In genomic region chr11:116549273-116550038, GRCm38 (mm10) we compare ENCODE assay signal across 17 mouse cellular contexts. TPM values are rescaled to one million over a fixed set of nuclear protein-coding genes. Genes with fewer than 3 reads are reported as not detected.
DNase-seq lines count a peak whose midpoint lies in the region; ATAC-seq and TF ChIP-seq lines count a peak whose summit lies in the region.
"Had no signal": no experiment of that assay in that cellular context is flagged by ENCODE, and none has a peak within 500 bp of the region (broad histone marks: within the 10 kb centered on the region; RNA-seq: fewer than 3 reads in every experiment).

No protein-coding gene starts in this region.

- H3K27ac ChIP-seq in heart, adult 2 months: 0 out of 2 replicates have a peak overlapping the region, but pooled peaks have one; percentile 31
- H3K27ac ChIP-seq in liver, embryonic 12.5 days: peak overlapping the region; percentile 90
- H3K27ac ChIP-seq in stomach, postnatal 0 days (replicated peaks): peak overlapping the region; percentile 31; the same call in 1 of the 2 replicates
- H3K27ac ChIP-seq: embryonic facial prominence, embryonic 15.5 days; hindbrain, postnatal 0 days; neural tube, embryonic 15.5 days had no signal

- no peaks in the 10 kb centered on the region; the same call in none of the 2 replicates for H3K79me2 ChIP-seq in heart, adult 2 months (replicated peaks; ENCODE audit: control insufficient read depth, insufficient read depth, low read length)

- no peak for TF ChIP-seq EP300 in heart, adult 2 months (IDR thresholded peaks at IDR 0.05; ENCODE audit: insufficient read depth, low read depth, low read length)
- TF ChIP-seq EP300 in stomach, postnatal 0 days (optimal IDR thresholded peaks at IDR 0.05): no peak

- TF ChIP-seq CTCF in heart, adult 2 months (IDR thresholded peaks at IDR 0.05): no peak
- no peak for TF ChIP-seq CTCF in stomach, postnatal 0 days (IDR thresholded peaks at IDR 0.05; ENCODE audit: low read depth)

- TF ChIP-seq POLR2A in heart, adult 2 months (IDR thresholded peaks at IDR 0.05; ENCODE audit: insufficient read depth, low read depth, low read length): no peak

- H3K4me1 ChIP-seq in heart, adult 2 months (ENCODE audit: control insufficient read depth, insufficient read depth, low read length): peaks cover 13% of the 10 kb centered on the region
- peaks cover 73% of the 10 kb centered on the region for H3K4me1 ChIP-seq in liver, embryonic 12.5 days
- 0 out of 2 replicates have a peak, but pooled peaks cover 4% of the 10 kb centered on the region for H3K4me1 ChIP-seq in stomach, postnatal 0 days (replicated peaks; ENCODE audit: control insufficient read depth, insufficient read depth)

- no peaks in the 10 kb centered on the region for H3K36me3 ChIP-seq in heart, adult 2 months (ENCODE audit: control insufficient read depth, insufficient read depth, low read length)
- peaks cover 47% of the 10 kb centered on the region for H3K36me3 ChIP-seq in liver, embryonic 12.5 days
- H3K36me3 ChIP-seq in stomach, postnatal 0 days (ENCODE audit: control insufficient read depth, insufficient read depth, low read length): peaks cover 12% of the 10 kb centered on the region; the same call in 1 of the 2 replicates

- no peaks in the 10 kb centered on the region for H3K27me3 ChIP-seq in heart, adult 2 months (ENCODE audit: control insufficient read depth, insufficient read depth, low read length)
- no peaks in the 10 kb centered on the region for H3K27me3 ChIP-seq in liver, embryonic 12.5 days (replicated peaks)
- H3K27me3 ChIP-seq in stomach, postnatal 0 days (ENCODE audit: control insufficient read depth, insufficient read depth, low read length): no peaks in the 10 kb centered on the region
- H3K27me3 ChIP-seq: embryonic facial prominence, embryonic 15.5 days; neural tube, embryonic 15.5 days had no signal

- H3K9me3 ChIP-seq in liver, embryonic 12.5 days (replicated peaks): no peaks in the 10 kb centered on the region
- H3K9me3 ChIP-seq in stomach, postnatal 0 days (ENCODE audit: control insufficient read depth, low read length): no peaks in the 10 kb centered on the region
- H3K9me3 ChIP-seq: embryonic facial prominence, embryonic 15.5 days; neural tube, embryonic 15.5 days had no signal

- H3K4me2 ChIP-seq in liver, embryonic 12.5 days: peak overlapping the region; percentile 68
- H3K4me2 ChIP-seq in stomach, postnatal 0 days (replicated peaks; ENCODE audit: low read depth): no peak overlapping the region
- H3K4me2 ChIP-seq: embryonic facial prominence, embryonic 15.5 days; neural tube, embryonic 15.5 days had no signal

- no peak overlapping the region for H3K4me3 ChIP-seq in heart, adult 2 months
- peak overlapping the region; percentile 22 for H3K4me3 ChIP-seq in liver, embryonic 12.5 days
- H3K4me3 ChIP-seq in stomach, postnatal 0 days (ENCODE audit: low read depth, low read length): no peak overlapping the region
- H3K4me3 ChIP-seq: embryonic facial prominence, embryonic 15.5 days; neural tube, embryonic 15.5 days had no signal

- H3K9ac ChIP-seq in heart, adult 2 months (ENCODE audit: low read depth, low read length): no peak overlapping the region
- H3K9ac ChIP-seq in liver, embryonic 12.5 days: peak overlapping the region; percentile 66
- H3K9ac ChIP-seq in stomach, postnatal 0 days (ENCODE audit: low read length): no peak overlapping the region
- H3K9ac ChIP-seq: embryonic facial prominence, embryonic 15.5 days; forebrain, postnatal 0 days; neural tube, embryonic 15.5 days had no signal

- WGBS in heart, adult 2 months: 48% methylated on average over 11 of the region's 11 CpGs
- WGBS in liver, embryonic 12.5 days (ENCODE audit: insufficient replicate concordance): 40% methylated on average over 11 of the region's 11 CpGs
- 86% methylated on average over 11 of the region's 11 CpGs for WGBS in stomach, postnatal 0 days

- peak in 1 of 2 experiments; percentile 24 for DNase-seq in heart, adult 2 months
- no peak for DNase-seq in heart, adult 11 months
- peak; percentile 60 to 73 for DNase-seq in spleen, postnatal 10 days (ENCODE audit: low spot score in 2 of 2)
- DNase-seq in spleen, adult 18-20 months: no peak
- no peak for DNase-seq in stomach, postnatal 0 days (ENCODE audit: low spot score)
- no peak for DNase-seq in left cerebral cortex, adult 9 months (ENCODE audit: low spot score in 2 of 2)
- DNase-seq in testis, postnatal 14 days (ENCODE audit: low spot score): no peak
- DNase-seq: adrenal gland, adult 8-10 months; cerebellum, postnatal 36 days; forebrain, postnatal 0 days; gastrocnemius, postnatal 25 days; kidney, adult 8-10 months; left cerebral cortex, postnatal 4 days had no signal

- intact Hi-C loops in heart, adult 2 months (cut with DNase I): no loop called here

- peak; percentile 92 for ATAC-seq in liver, embryonic 12.5 days
- no peak for ATAC-seq in stomach, postnatal 0 days (ENCODE audit: low FRiP score, low TSS enrichment)
- ATAC-seq: forebrain, postnatal 0 days; hindbrain, postnatal 0 days had no signal

RNA-seq across cellular contexts. Expression of gene Sphk1, which starts 18.7 kb away (rescaled TPM):
- total RNA-seq in heart, adult 2 months (2021): 1 to 10 TPM in 1 of 2 experiments, under 1 TPM in 1; 0.98 to 1.1 TPM
- 3.2 and 3.3 TPM in 2 replicates for polyA plus RNA-seq in heart, adult 2 months (2012; rRNA removed)
- 26.9 and 28.0 TPM in 2 replicates for polyA plus RNA-seq in liver, embryonic 12.5 days (2016; fragmentation: Nextera tagmentation; extraction: Ambion mirVana)
- 7.9 and 10.0 TPM in 2 replicates for polyA plus RNA-seq in stomach, postnatal 0 days (2015; fragmentation: Nextera tagmentation; extraction: Ambion mirVana)

RNA-seq across cellular contexts. Expression of gene Ube2o, which starts 31.8 kb away (rescaled TPM):
- 10 to 100 TPM; 24.8 to 36.3 TPM for total RNA-seq in heart, adult 2 months (2021)
- polyA plus RNA-seq in heart, adult 2 months (2012; rRNA removed): 22.6 and 26.4 TPM in 2 replicates
- polyA plus RNA-seq in liver, embryonic 12.5 days (2016; fragmentation: Nextera tagmentation; extraction: Ambion mirVana): 40.0 and 40.2 TPM in 2 replicates
- polyA plus RNA-seq in stomach, postnatal 0 days (2015; fragmentation: Nextera tagmentation; extraction: Ambion mirVana): 4.7 and 5.3 TPM in 2 replicates

RNA-seq across cellular contexts. Expression of gene Aanat, which starts 36.8 kb away (rescaled TPM):
- total RNA-seq in heart, adult 2 months (2021): not detected
- not detected in 2 replicates for polyA plus RNA-seq in heart, adult 2 months (2012; rRNA removed)
- not detected in 2 replicates for polyA plus RNA-seq in liver, embryonic 12.5 days (2016; fragmentation: Nextera tagmentation; extraction: Ambion mirVana)
- polyA plus RNA-seq in stomach, postnatal 0 days (2015; fragmentation: Nextera tagmentation; extraction: Ambion mirVana): 0.10 TPM in 1 of 2 replicates, not detected in the other
- total RNA-seq: adrenal gland, adult 8-10 months; gastrocnemius, postnatal 25 days had no signal
- polyA plus RNA-seq: embryonic facial prominence, embryonic 15.5 days had no signal

RNA-seq across cellular contexts. Expression of gene Prpsap1, which starts 55.5 kb away (rescaled TPM):
- 10 to 100 TPM; 28.9 to 30.0 TPM for total RNA-seq in heart, adult 2 months (2021)
- 37.3 and 39.1 TPM in 2 replicates for polyA plus RNA-seq in heart, adult 2 months (2012; rRNA removed)
- polyA plus RNA-seq in liver, embryonic 12.5 days (2016; fragmentation: Nextera tagmentation; extraction: Ambion mirVana): 69.9 and 77.1 TPM in 2 replicates
- polyA plus RNA-seq in stomach, postnatal 0 days (2015; fragmentation: Nextera tagmentation; extraction: Ambion mirVana): 94.0 and 97.1 TPM in 2 replicates

Comparison
In these comparisons a context has a peak if more than half of its experiments do, and no peak if none do; other contexts are left out.
1. DNase-seq: peak in spleen, postnatal 10 days (2 of 2); none in heart, adult 11 months (single experiment), spleen, adult 18-20 months (0 of 2), stomach, postnatal 0 days (single experiment), left cerebral cortex, adult 9 months (0 of 2) and testis, postnatal 14 days (single experiment).
2. H3K27ac ChIP-seq: peak in every context shown above with its lines; median percentile 90 in liver, embryonic 12.5 days; 31 in heart, adult 2 months; 31 in stomach, postnatal 0 days.